15 mouse cellular contexts compared by ENCODE assay signal in the genomic region with DNA sequence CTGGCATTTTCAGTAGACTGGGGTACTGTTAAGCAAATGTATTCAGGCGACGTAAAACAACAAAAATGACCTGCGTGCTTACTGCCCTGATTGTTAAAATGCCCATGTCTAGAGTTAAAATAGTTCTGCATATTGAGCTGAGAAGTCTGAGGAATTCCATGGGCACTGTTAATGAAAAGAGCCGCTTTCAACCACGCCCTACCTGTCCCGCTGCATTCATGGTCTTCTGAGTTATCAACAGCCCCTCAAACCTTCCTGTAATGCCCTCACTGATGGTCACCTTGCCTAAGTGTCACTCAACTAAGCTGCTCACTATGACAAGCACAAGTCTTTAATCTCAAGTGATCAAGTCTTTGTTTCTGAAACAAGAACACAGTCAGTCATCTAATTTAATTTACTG. TPM values are rescaled to one million over a fixed set of nuclear protein-coding genes. Genes with fewer than 3 reads are reported as not detected.
DNase-seq lines count a peak whose midpoint lies in the region; ATAC-seq and TF ChIP-seq lines count a peak whose summit lies in the region.
"Had no signal": no experiment of that assay in that cellular context is flagged by ENCODE, and none has a peak within 500 bp of the region (broad histone marks: within the 10 kb centered on the region; RNA-seq: fewer than 3 reads in every experiment).

No protein-coding gene starts in this region.

- intact Hi-C loops in heart, postnatal 25 days (cut with DNase I): no loop called here

- no peaks in the 10 kb centered on the region for H3K27me3 ChIP-seq in heart, embryonic 16.5 days (ENCODE audit: control insufficient read depth, insufficient read depth, low read length)
- H3K27me3 ChIP-seq in midbrain, embryonic 11.5 days (ENCODE audit: control insufficient read depth, insufficient read depth, low read length): no peaks in the 10 kb centered on the region
- no peaks in the 10 kb centered on the region for H3K27me3 ChIP-seq in midbrain, embryonic 10.5 days (ENCODE audit: low read depth, poor library complexity, severe bottlenecking)
- H3K27me3 ChIP-seq in hindbrain, embryonic 14.5 days (ENCODE audit: control insufficient read depth, insufficient read depth, low read length): no peaks in the 10 kb centered on the region
- H3K27me3 ChIP-seq in stomach, postnatal 0 days (ENCODE audit: control insufficient read depth, insufficient read depth, low read length): no peaks in the 10 kb centered on the region
- H3K27me3 ChIP-seq: embryonic facial prominence, embryonic 15.5 days; stomach, embryonic 15.5 days had no signal

- H3K4me1 ChIP-seq in heart, embryonic 16.5 days (ENCODE audit: control insufficient read depth, insufficient read depth, low read length): peaks cover 32% of the 10 kb centered on the region
- H3K4me1 ChIP-seq in midbrain, embryonic 11.5 days (ENCODE audit: control insufficient read depth, insufficient read depth, low read length): peaks cover 25% of the 10 kb centered on the region
- H3K4me1 ChIP-seq in midbrain, embryonic 10.5 days: peaks cover 51% of the 10 kb centered on the region
- H3K4me1 ChIP-seq in hindbrain, embryonic 14.5 days (replicated peaks; ENCODE audit: control insufficient read depth, insufficient read depth, low read length): peaks cover 28% of the 10 kb centered on the region
- no peaks in the 10 kb centered on the region for H3K4me1 ChIP-seq in stomach, postnatal 0 days (replicated peaks; ENCODE audit: control insufficient read depth, insufficient read depth)

- no peaks in the 10 kb centered on the region for H3K9me3 ChIP-seq in heart, embryonic 16.5 days (replicated peaks; ENCODE audit: control insufficient read depth, low read length)
- no peaks in the 10 kb centered on the region for H3K9me3 ChIP-seq in midbrain, embryonic 11.5 days (ENCODE audit: control insufficient read depth, low read length)
- H3K9me3 ChIP-seq in midbrain, embryonic 10.5 days (replicated peaks): no peaks in the 10 kb centered on the region
- no peaks in the 10 kb centered on the region for H3K9me3 ChIP-seq in hindbrain, embryonic 14.5 days (ENCODE audit: control insufficient read depth, low read length)
- no peaks in the 10 kb centered on the region for H3K9me3 ChIP-seq in stomach, postnatal 0 days (ENCODE audit: control insufficient read depth, low read length)
- H3K9me3 ChIP-seq: embryonic facial prominence, embryonic 15.5 days; stomach, embryonic 15.5 days had no signal

- peak overlapping the region; percentile 46 for H3K4me3 ChIP-seq in heart, embryonic 16.5 days (ENCODE audit: low read length)
- H3K4me3 ChIP-seq in midbrain, embryonic 11.5 days (ENCODE audit: low read depth, low read length): no peak overlapping the region
- no peak overlapping the region for H3K4me3 ChIP-seq in midbrain, embryonic 10.5 days
- no peak overlapping the region for H3K4me3 ChIP-seq in hindbrain, embryonic 14.5 days (replicated peaks; ENCODE audit: low read length)
- no peak overlapping the region for H3K4me3 ChIP-seq in stomach, postnatal 0 days (ENCODE audit: low read depth, low read length)
- H3K4me3 ChIP-seq: embryonic facial prominence, embryonic 15.5 days; stomach, embryonic 15.5 days had no signal

- no peak for ATAC-seq in heart, embryonic 16.5 days (replicated peaks; ENCODE audit: extremely low read depth, insufficient read depth, low FRiP score)
- no peak for ATAC-seq in midbrain, embryonic 11.5 days (ENCODE audit: low FRiP score)
- no peak for ATAC-seq in hindbrain, embryonic 14.5 days (ENCODE audit: low FRiP score)
- no peak for ATAC-seq in stomach, postnatal 0 days (ENCODE audit: low FRiP score, low TSS enrichment)

- DNase-seq in heart, postnatal 25 days (ENCODE audit: low spot score): no peak
- peak; percentile 84 for DNase-seq in midbrain, embryonic 11.5 days (ENCODE audit: low spot score, missing footprints)
- no peak for DNase-seq in midbrain, embryonic 10.5 days (ENCODE audit: low spot score)
- no peak for DNase-seq in hindbrain, embryonic 14.5 days (ENCODE audit: low spot score)
- DNase-seq in stomach, postnatal 0 days (ENCODE audit: low spot score): no peak
- DNase-seq in thymus, postnatal 14 days: no peak
- DNase-seq in right cerebral cortex, postnatal 36 days (ENCODE audit: low spot score in 2 of 2): no peak
- DNase-seq: gastrocnemius, postnatal 36 days; layer of hippocampus, postnatal 36 days; liver; right cerebral cortex, postnatal 25 days had no signal

- H3K36me3 ChIP-seq in heart, embryonic 16.5 days (ENCODE audit: control insufficient read depth, insufficient read depth): no peaks in the 10 kb centered on the region
- H3K36me3 ChIP-seq in midbrain, embryonic 11.5 days (ENCODE audit: control insufficient read depth, insufficient read depth, low read length): no peaks in the 10 kb centered on the region
- peaks cover 13% of the 10 kb centered on the region; the same call in 1 of the 2 replicates for H3K36me3 ChIP-seq in midbrain, embryonic 10.5 days
- H3K36me3 ChIP-seq in hindbrain, embryonic 14.5 days (replicated peaks; ENCODE audit: control insufficient read depth, insufficient read depth): no peaks in the 10 kb centered on the region
- no peaks in the 10 kb centered on the region for H3K36me3 ChIP-seq in stomach, postnatal 0 days (ENCODE audit: control insufficient read depth, insufficient read depth, low read length)
- H3K36me3 ChIP-seq: embryonic facial prominence, embryonic 15.5 days; stomach, embryonic 15.5 days had no signal

- no peak for TF ChIP-seq EP300 in stomach, postnatal 0 days (optimal IDR thresholded peaks at IDR 0.05)

- no peak overlapping the region; the same call in none of the 2 replicates for H3K9ac ChIP-seq in heart, embryonic 16.5 days (ENCODE audit: low read length)
- H3K9ac ChIP-seq in midbrain, embryonic 11.5 days (ENCODE audit: low read length): no peak overlapping the region
- peak overlapping the region; percentile 59; the same call in 1 of the 2 replicates for H3K9ac ChIP-seq in hindbrain, embryonic 14.5 days
- no peak overlapping the region for H3K9ac ChIP-seq in stomach, postnatal 0 days (ENCODE audit: low read length)
- H3K9ac ChIP-seq: embryonic facial prominence, embryonic 15.5 days; stomach, embryonic 15.5 days had no signal

- 62% methylated on average over 6 of the region's 6 CpGs for WGBS in heart, embryonic 16.5 days
- WGBS in midbrain, embryonic 11.5 days: 69% methylated on average over 6 of the region's 6 CpGs
- WGBS in midbrain, embryonic 10.5 days: 87% methylated on average over 6 of the region's 6 CpGs
- 71% methylated on average over 6 of the region's 6 CpGs for WGBS in hindbrain, embryonic 14.5 days
- 68% methylated on average over 6 of the region's 6 CpGs for WGBS in stomach, postnatal 0 days

- H3K27ac ChIP-seq in heart, embryonic 16.5 days (ENCODE audit: low read length): no peak overlapping the region
- H3K27ac ChIP-seq in midbrain, embryonic 11.5 days (ENCODE audit: low read depth, low read length): no peak overlapping the region
- H3K27ac ChIP-seq in midbrain, embryonic 10.5 days (replicated peaks): no peak overlapping the region
- no peak overlapping the region for H3K27ac ChIP-seq in hindbrain, embryonic 14.5 days
- no peak overlapping the region for H3K27ac ChIP-seq in stomach, postnatal 0 days (replicated peaks)
- H3K27ac ChIP-seq: embryonic facial prominence, embryonic 15.5 days; macrophage; stomach, embryonic 15.5 days had no signal

- TF ChIP-seq CTCF in stomach, postnatal 0 days (IDR thresholded peaks at IDR 0.05; ENCODE audit: low read depth): no peak

- peak overlapping the region; percentile 67 for H3K4me2 ChIP-seq in heart, embryonic 16.5 days (ENCODE audit: low read depth, low read length)
- no peak overlapping the region; the same call in 1 of the 2 replicates for H3K4me2 ChIP-seq in midbrain, embryonic 11.5 days
- peak overlapping the region; percentile 66 for H3K4me2 ChIP-seq in hindbrain, embryonic 14.5 days (replicated peaks)
- H3K4me2 ChIP-seq in stomach, postnatal 0 days (replicated peaks; ENCODE audit: low read depth): peak overlapping the region; percentile 27

RNA-seq across cellular contexts. Expression of gene Adgrl2, which starts 12.5 kb away (rescaled TPM):
- polyA plus RNA-seq in heart, embryonic 16.5 days (2015; fragmentation: Nextera tagmentation; extraction: Ambion mirVana): 32.7 and 34.6 TPM in 2 replicates
- total RNA-seq in heart, postnatal 25 days (2021): 10 to 100 TPM; 57.2 to 57.6 TPM
- 124 and 131 TPM in 2 replicates for polyA plus RNA-seq in midbrain, embryonic 11.5 days (2014; fragmentation: Nextera tagmentation; extraction: Ambion mirVana)
- polyA plus RNA-seq in midbrain, embryonic 10.5 days (2016; fragmentation: Nextera tagmentation; extraction: Ambion mirVana): 76.6 and 97.3 TPM in 2 replicates
- 166 and 171 TPM in 2 replicates for polyA plus RNA-seq in hindbrain, embryonic 14.5 days (2014; fragmentation: Nextera tagmentation; extraction: Ambion mirVana)
- 34.3 and 35.2 TPM in 2 replicates for polyA plus RNA-seq in stomach, postnatal 0 days (2015; fragmentation: Nextera tagmentation; extraction: Ambion mirVana)
